Mouse (Mus musculus) intestine, embryonic 16.5 days (tissue): ENCODE results near the gene Zic1. TPM values are rescaled to one million over a fixed set of nuclear protein-coding genes. Genes with fewer than 3 reads are reported as not detected.

ENCODE experiments used
- ATAC-seq: fragments of 200-750 bp; cut with Nextera tagmentation; 2 replicates; pipeline ENCODE4 v1.8.0; 2017; ENCODE audit warnings: moderate TSS enrichment, moderate library complexity
- H3K27ac ChIP-seq: fragments of 300-500 bp; sonication (generic); 2 replicates; pipeline ENCODE4 v1.5.1; 2014; ENCODE audit warnings: mild to moderate bottlenecking, low read length
- H3K27me3 ChIP-seq: fragments of 300-500 bp; sonication (generic); replicated peaks from 2 replicates; pipeline ENCODE4 v1.6.1; 2014; ENCODE audit warnings: low read length, control low read depth, mixed read lengths; ENCODE audit not compliant: control insufficient read depth, insufficient read depth
- H3K36me3 ChIP-seq: fragments of 300-500 bp; sonication (generic); 2 replicates; pipeline ENCODE4 v1.6.1; 2014; ENCODE audit warnings: low read length, control low read depth; ENCODE audit not compliant: control insufficient read depth, insufficient read depth
- H3K4me1 ChIP-seq: fragments of 300-500 bp; sonication (generic); 2 replicates; pipeline ENCODE4 v1.6.1; 2014; ENCODE audit warnings: low read length, control low read depth, mixed read lengths; ENCODE audit not compliant: control insufficient read depth, insufficient read depth
- H3K4me2 ChIP-seq: fragments of 300-500 bp; sonication (generic); 2 replicates; pipeline ENCODE4 v1.6.1; 2014; ENCODE audit warnings: low read depth, low read length, control low read depth
- H3K4me3 ChIP-seq: fragments of 300-500 bp; sonication (generic); 2 replicates; pipeline ENCODE4 v1.5.1; 2014; ENCODE audit warnings: mild to moderate bottlenecking, low read length
- H3K9ac ChIP-seq: fragments of 300-500 bp; sonication (generic); 2 replicates; pipeline ENCODE4 v1.6.1; 2014; ENCODE audit warnings: low read depth, low read length
- H3K9me3 ChIP-seq: fragments of 300-500 bp; sonication (generic); 2 replicates; pipeline ENCODE4 v1.6.1; 2016; ENCODE audit warnings: low read length, control low read depth; ENCODE audit not compliant: control insufficient read depth
- WGBS: fragments of 180-500 bp; shearing (Covaris S2); extraction: QIAGEN DNeasy Blood & Tissue Kit; methylation state at CpG from one replicate; pipeline ENCODE4 v1.1.7; 2014; 5-methylcytosine and 5-hydroxymethylcytosine counted together
- polyA plus RNA-seq: library from polyadenylated mRNA; unstranded; fragments of >200 nt; fragmentation: Nextera tagmentation; extraction: Ambion mirVana; gene quantifications from 2 replicates; pipeline ENCODE4 v1.2.1, GENCODE M21; 2015

Gene Zic1
- polyA plus RNA-seq, 1 experiment from 2014 or later, result not detected

GRCm38 (mm10) chr9:91348746-91349145 is 16.9 kb downstream of the Zic1 start:
- peaks cover 38% of the 10 kb centered on the region for H3K27me3 ChIP-seq

GRCm38 (mm10) chr9:91347591-91347990 is 18.0 kb downstream of the Zic1 start:
- ATAC-seq, result no peak
- Histone ChIP-seq H3K4me3 (no peak overlapping the region), H3K27me3 (peaks cover 29% of the 10 kb centered on the region), H3K4me1 (no peaks in the 10 kb centered on the region), H3K9me3 (no peaks in the 10 kb centered on the region), H3K4me2 (no peak overlapping the region), H3K9ac (no peak overlapping the region), H3K27ac (no peak overlapping the region), H3K36me3 (no peaks in the 10 kb centered on the region)
- WGBS, result 55% methylated on average over 2 of the region's 2 CpGs

More at GRCm38 (mm10) chr9:91348746-91349145, 16.9 kb downstream of the Zic1 start:
- Histone ChIP-seq H3K9me3 (no peaks in the 10 kb centered on the region), H3K36me3 (no peaks in the 10 kb centered on the region), H3K27ac (no peak overlapping the region), H3K4me2 (no peak overlapping the region), H3K4me3 (no peak overlapping the region), H3K4me1 (no peaks in the 10 kb centered on the region), H3K9ac (no peak overlapping the region)
- ATAC-seq, result no peak
- 40% methylated on average over 1 of the region's 1 CpGs for WGBS

Other genes starting within 250 kb of the Zic1 start
- not detected in 2 replicates for gene Zic4, start 3.4 kb downstream of the Zic1 start, polyA plus RNA-seq